Mouse (Mus musculus): ENCODE data around the gene Adora1.
"Not testable (repeated sequence)": the region's sequence is repeated elsewhere in the genome, so short reads cannot be mapped to it uniquely, and the experiment has no call there.

Gene Adora1

GRCm38 (mm10) chr1:134235391-134235921, at the start of gene Adora1:
Gene Adora1, minus strand, starts transcription at chr1:134235431.
- no peak for DNase-seq

GRCm38 (mm10) chr1:134283108-134283507, 47.9 kb upstream of the Adora1 start:
- DNase-seq, result peak; percentile 38

- no peak for DNase-seq
Observed at GRCm38 (mm10) chr1:134282342-134282741, 47.1 kb upstream of the Adora1 start.

DNA sequence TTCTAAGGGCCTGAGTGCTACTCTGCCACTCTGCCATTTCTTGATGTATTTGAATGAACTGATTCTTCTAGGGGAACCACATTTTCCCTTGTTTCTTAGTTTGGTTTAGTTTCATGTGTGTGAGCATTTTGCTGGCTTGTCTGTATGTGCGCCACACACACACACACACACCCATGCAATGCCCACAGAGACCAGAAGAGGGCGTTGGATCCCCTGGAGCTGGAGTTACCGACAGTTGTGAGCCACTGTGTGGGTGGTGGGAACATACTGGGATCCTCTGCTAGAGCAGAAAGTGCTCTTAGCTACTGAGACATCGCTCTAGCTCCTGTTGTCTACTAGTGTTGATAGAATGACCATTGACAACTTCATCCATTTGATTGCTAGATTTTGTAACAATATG, 46.3 kb upstream of the Adora1 start:
- no peak for DNase-seq

DNA sequence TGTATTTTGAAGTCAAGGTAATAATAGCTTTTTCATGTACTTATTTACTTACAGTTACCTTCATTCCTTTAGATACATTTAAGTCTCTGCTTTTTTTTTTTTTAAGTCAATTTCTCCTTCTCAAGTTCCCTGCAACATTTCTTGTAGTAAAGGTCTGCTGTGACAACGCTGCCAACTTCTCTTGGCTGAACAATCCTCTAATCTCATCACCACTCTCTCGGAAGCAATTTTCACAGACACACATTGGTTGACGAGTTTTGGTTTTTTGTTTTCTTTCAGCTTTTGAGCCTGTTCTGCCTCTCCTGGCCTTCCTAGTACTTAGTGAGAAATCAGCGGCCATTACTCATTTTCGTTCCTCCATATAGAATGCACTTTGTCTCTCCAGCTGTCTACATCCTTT, 44.9 kb upstream of the Adora1 start:
- no peak for DNase-seq

DNA sequence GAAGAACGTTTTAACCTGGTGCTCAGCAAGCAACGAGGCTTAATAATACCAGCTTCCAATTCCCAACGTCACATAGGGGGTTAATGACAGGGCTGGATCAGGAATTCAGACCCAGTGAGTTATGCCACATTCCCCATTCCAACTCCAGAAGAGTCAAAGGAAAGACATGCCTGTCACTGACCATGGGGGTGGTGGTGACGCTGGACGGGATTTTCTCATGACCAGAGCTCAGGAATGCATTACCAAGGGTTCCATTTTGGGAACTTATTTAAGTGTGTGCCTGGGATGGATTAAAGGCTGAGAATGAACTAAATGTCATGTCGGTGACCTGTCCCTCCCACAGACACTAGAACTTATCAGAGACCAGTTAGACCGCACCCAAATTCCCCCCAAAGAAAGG, 41.6 kb upstream of the Adora1 start:
- peak; percentile 21 for DNase-seq

GRCm38 (mm10) chr1:134275616-134276464, 40.6 kb upstream of the Adora1 start:
- DNase-seq, result peak; percentile 37

DNA sequence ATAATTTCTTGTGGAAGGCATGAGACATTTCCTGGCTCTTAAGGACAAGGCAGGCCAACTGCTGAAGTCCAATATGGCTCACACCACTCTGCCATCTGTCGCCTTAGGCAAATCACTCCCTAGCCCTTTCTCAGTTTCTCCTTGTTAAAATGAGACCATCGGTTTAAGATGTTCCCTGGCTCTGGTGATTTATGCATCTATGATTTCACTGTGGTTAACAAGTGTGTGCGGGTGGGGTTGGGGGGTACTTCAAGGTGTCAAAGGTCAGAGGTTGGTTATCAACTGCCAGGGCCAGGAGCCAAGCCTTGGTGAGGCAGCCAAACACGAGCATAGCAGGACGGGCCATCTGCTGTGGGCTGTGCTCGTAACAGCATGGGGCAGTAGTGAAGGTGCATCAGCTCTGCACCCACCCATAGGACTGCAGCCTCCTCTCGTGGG, 39.3 kb upstream of the Adora1 start:
- DNase-seq, result no peak

DNA sequence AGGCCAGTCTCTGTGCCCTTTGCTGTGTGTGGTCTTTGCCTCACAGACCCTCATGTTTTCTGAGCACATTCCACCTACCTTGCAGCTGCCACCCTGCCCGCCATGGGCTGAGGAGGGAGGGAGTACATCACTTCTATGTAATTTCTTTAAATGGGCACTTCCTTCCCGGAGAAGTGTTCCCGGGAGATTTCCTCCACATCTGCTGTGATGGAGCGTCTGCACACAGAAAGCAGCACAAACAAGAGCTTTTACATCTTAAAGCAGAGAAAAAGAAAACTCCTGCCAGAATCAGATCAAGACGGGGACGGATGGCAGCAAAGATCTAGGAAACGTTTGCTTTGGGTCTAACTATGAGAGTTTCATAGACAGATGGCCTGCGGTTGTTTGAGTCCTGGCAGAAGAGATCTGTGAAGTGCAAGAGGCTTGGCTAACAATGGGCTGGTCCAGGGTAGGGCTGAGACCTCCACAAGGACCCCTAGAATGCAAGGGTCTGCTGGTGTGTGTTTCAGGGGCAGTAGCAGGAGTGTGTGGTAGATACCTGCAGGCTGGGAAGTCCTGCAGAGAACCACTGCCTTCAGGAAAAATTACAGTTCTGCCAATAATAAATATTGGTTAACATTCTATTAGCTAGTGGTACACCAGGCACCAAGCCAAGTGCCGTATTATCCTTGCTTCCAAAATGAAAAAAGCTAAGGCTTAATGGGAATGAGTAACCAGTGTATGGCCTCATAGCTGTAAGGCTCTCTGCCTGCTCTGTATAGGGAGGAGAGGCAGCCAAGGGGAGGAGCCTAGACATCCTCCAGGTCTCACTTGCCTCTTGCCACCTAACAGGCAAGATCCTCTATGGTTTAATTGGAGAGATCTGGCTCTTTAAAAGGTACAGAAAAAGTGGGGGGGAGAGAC, 38.5 kb upstream of the Adora1 start:
- no peak for DNase-seq

- DNase-seq, result no peak
Observed at GRCm38 (mm10) chr1:134272754-134273250, 37.6 kb upstream of the Adora1 start.

- DNase-seq, result no peak
Observed at GRCm38 (mm10) chr1:134270026-134270425, 34.8 kb upstream of the Adora1 start.

DNA sequence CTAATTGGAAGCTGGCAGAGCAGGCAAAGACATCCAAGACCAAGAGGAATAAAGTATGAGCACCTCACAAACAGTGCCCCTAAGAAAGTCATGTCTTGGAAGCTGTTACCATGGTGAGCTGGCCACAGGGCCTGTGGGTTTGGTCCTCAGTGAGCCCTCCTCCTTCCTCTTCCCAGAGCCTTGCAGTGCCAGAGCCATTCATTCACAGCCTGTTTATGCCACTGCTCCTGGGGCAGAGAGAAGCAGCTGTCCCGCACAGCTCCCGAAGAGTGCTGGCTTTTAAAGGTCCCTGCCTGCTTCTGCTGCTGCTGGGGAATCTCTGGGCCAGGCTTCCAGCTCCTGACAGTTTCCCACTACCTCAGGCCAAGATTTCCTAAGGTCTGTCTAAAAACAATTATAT, 30.6 kb upstream of the Adora1 start:
- DNase-seq, result no peak

GRCm38 (mm10) chr1:134264341-134264740, 29.1 kb upstream of the Adora1 start:
- DNase-seq, result no peak

DNA sequence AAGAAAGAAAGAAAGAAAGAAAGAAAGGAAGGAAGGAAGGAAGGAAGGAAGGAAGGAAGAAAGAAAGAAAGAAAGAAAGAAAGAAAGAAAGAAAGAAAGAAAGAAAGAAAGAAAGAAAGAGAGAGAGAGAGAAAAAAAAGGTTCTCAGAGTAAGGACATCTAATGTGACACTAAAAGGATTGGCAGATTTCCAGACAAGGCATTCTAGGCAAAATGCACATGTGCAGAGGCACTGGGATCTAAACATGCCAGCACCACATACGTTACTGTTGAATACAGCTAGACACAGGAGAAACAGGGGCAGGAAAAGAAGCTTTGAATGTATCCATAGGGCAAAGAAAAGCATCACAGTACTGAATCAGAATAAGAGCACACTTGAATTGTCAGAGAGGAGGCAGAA, 14.4 kb upstream of the Adora1 start:
- not testable (repeated sequence) for DNase-seq

GRCm38 (mm10) chr1:134246590-134246989, 11.4 kb upstream of the Adora1 start:
- peak; percentile 36 for DNase-seq

DNA sequence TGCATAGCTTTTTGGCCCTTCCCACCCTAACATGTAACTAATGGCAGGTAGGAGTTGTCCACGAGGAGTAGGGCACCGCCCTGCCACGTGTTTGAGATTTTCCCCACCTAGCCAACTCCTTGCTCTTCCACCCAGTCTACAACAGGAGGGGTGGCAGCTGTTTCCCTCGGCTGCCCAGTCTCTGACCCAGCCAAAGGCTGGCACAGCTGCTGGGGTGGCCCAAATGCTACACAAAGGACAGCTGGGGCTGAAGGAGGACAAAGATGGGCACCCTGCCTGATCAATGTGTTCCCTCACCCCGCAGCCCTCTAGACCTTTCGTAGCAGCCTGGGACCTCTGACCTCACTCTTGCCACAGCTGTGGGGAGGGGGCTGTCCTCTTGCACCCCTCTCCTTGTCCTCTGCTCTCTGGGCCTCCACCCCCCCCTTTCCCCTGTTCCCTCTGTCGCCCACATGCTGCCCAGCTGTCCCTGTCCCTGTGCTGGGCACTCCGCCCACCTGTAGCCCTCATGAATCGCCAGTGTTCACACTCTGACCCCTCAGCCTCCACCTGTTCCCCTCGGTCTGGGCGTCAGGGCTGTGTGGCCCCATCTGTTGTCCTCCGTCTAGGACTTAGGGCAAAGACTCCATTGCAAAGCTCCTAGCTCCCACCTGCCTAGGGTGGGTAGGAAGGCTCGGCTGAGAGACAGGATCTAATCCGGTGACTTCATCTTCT, 9.9 kb upstream of the Adora1 start:
- no peak for DNase-seq

DNA sequence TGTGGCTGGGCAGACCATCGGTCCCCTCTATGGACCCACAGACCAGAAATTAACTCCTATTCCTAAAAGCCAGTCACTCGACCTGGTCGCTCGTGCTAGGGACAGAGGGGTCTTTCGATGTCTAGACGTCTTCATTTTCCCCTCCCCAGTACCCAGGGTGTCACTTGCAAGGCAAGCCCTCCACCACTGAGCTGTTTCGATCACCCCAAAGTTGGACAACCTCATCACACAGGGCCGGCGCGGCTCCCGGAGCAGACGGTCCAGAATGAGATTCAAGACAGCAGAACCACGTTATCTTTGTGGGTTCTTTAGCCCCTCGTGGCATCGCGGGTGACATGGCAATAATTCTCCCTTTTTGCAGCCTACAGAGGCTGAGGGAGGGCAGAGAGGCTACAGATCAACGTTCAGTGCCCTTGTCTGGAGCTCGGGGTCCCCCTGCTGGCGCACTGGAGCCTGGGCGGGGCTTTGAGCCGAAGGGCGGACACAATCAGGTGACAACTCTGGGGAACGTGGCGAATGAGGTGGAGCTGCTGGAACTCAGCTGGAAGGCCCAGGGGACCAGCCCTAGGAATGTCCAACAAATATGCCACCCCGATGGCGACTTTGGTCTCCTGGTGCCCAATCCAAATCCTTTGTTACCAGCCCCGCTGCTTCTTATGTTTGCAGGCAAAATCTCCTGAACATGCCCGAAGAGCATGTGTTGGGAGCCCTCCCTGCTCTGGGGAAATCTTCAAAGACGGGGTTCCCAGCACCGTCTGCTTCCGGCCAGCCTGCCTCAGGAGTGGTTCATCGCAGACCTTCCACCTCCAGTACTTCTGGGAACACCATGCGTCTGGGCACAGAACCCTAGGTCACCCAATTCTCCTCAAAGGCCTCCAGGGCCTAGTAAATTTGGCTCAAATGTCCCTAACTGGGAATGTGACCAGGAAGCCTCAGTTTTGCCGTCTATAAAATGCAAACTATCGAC, 9.0 kb upstream of the Adora1 start:
- DNase-seq, result peak; percentile 97

GRCm38 (mm10) chr1:134243505-134243904, 8.3 kb upstream of the Adora1 start:
- peak; percentile 23 for DNase-seq

GRCm38 (mm10) chr1:134242286-134242685, 7.1 kb upstream of the Adora1 start:
- no peak for DNase-seq

DNA sequence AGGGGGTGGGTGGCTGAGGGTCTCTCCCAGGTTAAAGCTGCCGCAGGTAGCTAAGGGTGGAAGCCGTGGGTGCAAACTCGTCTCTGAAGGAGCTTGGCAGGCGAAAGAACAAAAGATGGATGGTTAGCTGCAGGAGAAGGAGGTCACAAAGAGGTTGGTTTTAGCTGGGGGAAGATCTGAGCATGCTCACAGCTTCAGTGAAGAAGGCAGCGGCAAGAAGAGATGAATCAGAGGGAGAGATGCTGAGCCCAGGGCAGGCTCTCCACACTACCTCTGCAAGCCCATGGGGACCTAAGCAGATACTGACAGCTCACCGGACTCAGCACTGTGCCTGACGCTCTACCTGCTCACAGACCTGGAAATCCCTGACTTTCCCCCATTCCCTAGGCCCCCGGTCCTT, 6.1 kb upstream of the Adora1 start:
- no peak for DNase-seq

GRCm38 (mm10) chr1:134240701-134241100, 5.5 kb upstream of the Adora1 start:
- no peak for DNase-seq
